Comparison of ENCODE assay signal across 8 mouse cellular contexts in the genomic region with DNA sequence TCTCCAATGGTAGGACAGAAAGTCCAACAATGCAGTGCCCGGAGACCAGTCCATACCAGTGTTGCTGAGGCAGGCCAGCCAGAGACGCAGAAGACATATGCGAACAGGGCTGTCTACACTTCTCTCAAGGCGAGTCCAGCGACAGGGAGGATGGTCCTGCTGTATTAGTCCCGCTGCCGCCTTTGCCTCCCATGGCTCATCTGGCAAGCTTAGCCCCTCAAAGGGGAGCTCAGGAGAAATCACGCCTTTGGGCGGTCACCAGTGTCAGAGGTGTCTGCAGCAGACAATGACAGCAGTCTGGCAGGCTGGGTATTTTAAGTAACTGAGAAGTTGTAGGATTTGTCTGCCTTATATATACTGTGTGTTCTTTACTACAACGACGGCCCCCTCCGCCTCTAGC. TPM values are rescaled to one million over a fixed set of nuclear protein-coding genes. Genes with fewer than 3 reads are reported as not detected.
A peak's percentile ranks its signal among the peaks of the same experiment; 100 is the strongest.
DNase-seq lines count a peak whose midpoint lies in the region; ATAC-seq and TF ChIP-seq lines count a peak whose summit lies in the region.

No protein-coding gene starts in this region.

- 0 out of 2 replicates have a peak, but pooled peaks cover 6% of the 10 kb centered on the region for H3K4me1 ChIP-seq in kidney, embryonic 15.5 days
- H3K4me1 ChIP-seq in limb, embryonic 15.5 days, result 0 out of 2 replicates have a peak, but pooled peaks cover 6% of the 10 kb centered on the region
- H3K4me1 ChIP-seq in stomach, embryonic 15.5 days, result no peaks in the 10 kb centered on the region

- DNase-seq in kidney, adult 8-10 months, result no peak
- peak; percentile 50 for DNase-seq in brain, embryonic 14.5 days (ENCODE audit: low read depth)
- peak; percentile 0 to 14 for DNase-seq in heart, adult 9 months (ENCODE audit: low spot score in 2 of 2)
- DNase-seq in gastrocnemius, postnatal 25 days, result no peak
- DNase-seq in natural killer cell, adult 2 months (ENCODE audit: low spot score in 2 of 2), result no peak

- peak overlapping the region; percentile 61 for H3K4me2 ChIP-seq in kidney, embryonic 15.5 days
- H3K4me2 ChIP-seq in limb, embryonic 15.5 days, result peak overlapping the region; percentile 54
- H3K4me2 ChIP-seq in stomach, embryonic 15.5 days, result peak overlapping the region; percentile 54

- no peak for TF ChIP-seq CTCF in brain, embryonic 14.5 days (IDR thresholded peaks at IDR 0.05; ENCODE audit: borderline replicate concordance, extremely low read depth, insufficient read depth, insufficient read length)

- H3K4me3 ChIP-seq in kidney, embryonic 15.5 days (replicated peaks), result peak overlapping the region; percentile 61
- H3K4me3 ChIP-seq in limb, embryonic 15.5 days, result peak overlapping the region; percentile 58
- peak overlapping the region; percentile 54 for H3K4me3 ChIP-seq in stomach, embryonic 15.5 days (replicated peaks)

- no peaks in the 10 kb centered on the region for H3K9me3 ChIP-seq in kidney, embryonic 15.5 days (replicated peaks)
- H3K9me3 ChIP-seq in limb, embryonic 15.5 days, result no peaks in the 10 kb centered on the region
- no peaks in the 10 kb centered on the region for H3K9me3 ChIP-seq in stomach, embryonic 15.5 days

- peak overlapping the region; percentile 50; the same call in 1 of the 2 replicates for H3K9ac ChIP-seq in kidney, embryonic 15.5 days
- H3K9ac ChIP-seq in limb, embryonic 15.5 days, result no peak overlapping the region
- H3K9ac ChIP-seq in stomach, embryonic 15.5 days, result peak overlapping the region; percentile 16

- H3K36me3 ChIP-seq in kidney, embryonic 15.5 days, result no peaks in the 10 kb centered on the region
- no peaks in the 10 kb centered on the region for H3K36me3 ChIP-seq in limb, embryonic 15.5 days
- H3K36me3 ChIP-seq in stomach, embryonic 15.5 days, result no peaks in the 10 kb centered on the region

- ATAC-seq in kidney, embryonic 15.5 days (replicated peaks; ENCODE audit: low FRiP score), result no peak
- no peak for ATAC-seq in limb, embryonic 15.5 days (ENCODE audit: insufficient number of reproducible peaks, low FRiP score, low TSS enrichment, low read depth)
- ATAC-seq in stomach, embryonic 15.5 days (ENCODE audit: insufficient read depth, low FRiP score, low read depth), result no peak

- no peak for TF ChIP-seq POLR2A in brain, embryonic 14.5 days (IDR thresholded peaks at IDR 0.05; ENCODE audit: borderline replicate concordance, extremely low read depth, insufficient read depth, insufficient read length, poor library complexity, severe bottlenecking)

- H3K27me3 ChIP-seq in kidney, embryonic 15.5 days, result peaks cover 7% of the 10 kb centered on the region; the same call in 1 of the 2 replicates
- peaks cover 3% of the 10 kb centered on the region for H3K27me3 ChIP-seq in limb, embryonic 15.5 days
- no peaks in the 10 kb centered on the region for H3K27me3 ChIP-seq in stomach, embryonic 15.5 days (replicated peaks)

- WGBS in kidney, embryonic 15.5 days, result 30% methylated on average over 12 of the region's 12 CpGs
- 35% methylated on average over 12 of the region's 12 CpGs for WGBS in limb, embryonic 15.5 days
- 32% methylated on average over 12 of the region's 12 CpGs for WGBS in stomach, embryonic 15.5 days

- H3K27ac ChIP-seq in kidney, embryonic 15.5 days, result peak overlapping the region; percentile 90
- H3K27ac ChIP-seq in limb, embryonic 15.5 days, result peak overlapping the region; percentile 88; the same call in 1 of the 2 replicates
- peak overlapping the region; percentile 87 for H3K27ac ChIP-seq in stomach, embryonic 15.5 days

RNA-seq across cellular contexts. Expression of a gene that starts 1.3 kb away (rescaled TPM):
- 10.0 and 11.1 TPM in 2 replicates for polyA plus RNA-seq in kidney, embryonic 15.5 days (2015; fragmentation: Nextera tagmentation; extraction: Ambion mirVana)
- polyA plus RNA-seq in brain, embryonic 14.5 days (2012; rRNA removed), result 8.0 and 11.4 TPM in 2 replicates
- polyA plus RNA-seq in limb, embryonic 15.5 days (2015; fragmentation: Nextera tagmentation; extraction: Ambion mirVana), result 11.9 and 12.5 TPM in 2 replicates
- polyA plus RNA-seq in stomach, embryonic 15.5 days (2015; fragmentation: Nextera tagmentation; extraction: Ambion mirVana), result 12.4 and 12.5 TPM in 2 replicates
- total RNA-seq in gastrocnemius, postnatal 25 days (2021), result 1 to 10 TPM; 4.2 to 6.1 TPM

Comparison
In these comparisons a context has a peak if more than half of its experiments do, and no peak if none do; other contexts are left out.
1. DNase-seq: peak in brain, embryonic 14.5 days (single experiment) and heart, adult 9 months (2 of 2); none in kidney, adult 8-10 months (0 of 2), gastrocnemius, postnatal 25 days (single experiment) and natural killer cell, adult 2 months (0 of 2).
2. Peak in every context shown above with its lines, with median percentiles within 50 percentile points of each other: H3K27ac ChIP-seq, H3K4me2 ChIP-seq and H3K4me3 ChIP-seq.